Mouse (Mus musculus) neural tube, embryonic 13.5 days (tissue): ENCODE data around the gene Mrpl23. TPM values are rescaled to one million over a fixed set of nuclear protein-coding genes. Genes with fewer than 3 reads are reported as not detected.

ENCODE experiments used
- ATAC-seq: fragments of 200-750 bp; cut with Nextera tagmentation; 2 replicates; pipeline ENCODE4 v1.8.0; 2017; ENCODE audit warnings: low read depth, mild to moderate bottlenecking, moderate TSS enrichment, moderate library complexity
- H3K27ac ChIP-seq: fragments of 300-500 bp; sonication (generic); replicated peaks from 2 replicates; pipeline ENCODE4 v1.5.1; 2015; ENCODE audit warnings: moderate library complexity, mild to moderate bottlenecking, inconsistent platforms
- H3K27me3 ChIP-seq: fragments of 300-500 bp; sonication (generic); 2 replicates; pipeline ENCODE4 v1.6.1; 2015; ENCODE audit warnings: mild to moderate bottlenecking, inconsistent platforms
- H3K36me3 ChIP-seq: fragments of 300-500 bp; sonication (generic); 2 replicates; pipeline ENCODE4 v1.6.1; 2015; ENCODE audit warnings: mild to moderate bottlenecking, inconsistent platforms
- H3K4me1 ChIP-seq: fragments of 300-500 bp; sonication (generic); replicated peaks from 2 replicates; pipeline ENCODE4 v1.6.1; 2015; ENCODE audit warnings: inconsistent platforms
- H3K4me2 ChIP-seq: fragments of 300-500 bp; sonication (generic); 2 replicates; pipeline ENCODE4 v1.6.1; 2015; ENCODE audit warnings: inconsistent platforms, mild to moderate bottlenecking, moderate library complexity
- H3K4me3 ChIP-seq: fragments of 300-500 bp; sonication (generic); 2 replicates; pipeline ENCODE4 v1.5.1; 2015; ENCODE audit warnings: mild to moderate bottlenecking, inconsistent platforms
- H3K9ac ChIP-seq: fragments of 300-500 bp; sonication (generic); 2 replicates; pipeline ENCODE4 v1.6.1; 2015; ENCODE audit warnings: moderate library complexity, mild to moderate bottlenecking, inconsistent platforms
- H3K9me3 ChIP-seq: fragments of 300-500 bp; sonication (generic); 2 replicates; pipeline ENCODE4 v1.6.1; 2016; ENCODE audit warnings: inconsistent platforms
- WGBS: fragments of 180-500 bp; shearing (Covaris S2); methylation state at CpG from one replicate; pipeline ENCODE4 v1.1.7; 2015; 5-methylcytosine and 5-hydroxymethylcytosine counted together
- microRNA counts: library from miRNA; unstranded; fragments of <30 nt; microRNA quantifications from one replicate; lab custom pipeline; 2016
- microRNA-seq: library from miRNA; unstranded; fragments of <30 nt; microRNA quantifications from one replicate; pipeline ENCODE4, GENCODE M21; 2016
- polyA plus RNA-seq: library from polyadenylated mRNA; unstranded; fragments of >200 nt; fragmentation: Nextera tagmentation; extraction: Ambion mirVana; gene quantifications from 2 replicates; pipeline ENCODE4 v1.2.1, GENCODE M21; 2015

Mrpl23 gene
- polyA plus RNA-seq, 1 experiment from 2014 or later: 14.0 TPM

- Histone ChIP-seq H3K4me1 (peaks cover 17% of the 10 kb centered on the region; the same call in 1 of the 2 replicates), H3K4me3 (peak overlapping the region; percentile 34), H3K9ac (peak overlapping the region; percentile 59), H3K9me3 (no peaks in the 10 kb centered on the region; the same call in 1 of the 2 replicates), H3K36me3 (no peaks in the 10 kb centered on the region), H3K27me3 (0 out of 2 replicates have a peak, but pooled peaks cover 6% of the 10 kb centered on the region), H3K4me2 (peak overlapping the region; percentile 67), H3K27ac (no peak overlapping the region)
- WGBS: 49% methylated on average over 26 of the region's 26 CpGs
- peak; percentile 73 for ATAC-seq
Observed at GRCm38 (mm10) chr7:142580121-142580879, 47.8 kb downstream of the Mrpl23 start.

- no peak for ATAC-seq
- WGBS: 41% methylated on average over 7 of the region's 7 CpGs
- Histone ChIP-seq H3K4me1 (peaks cover 17% of the 10 kb centered on the region; the same call in 1 of the 2 replicates), H3K27me3 (0 out of 2 replicates have a peak, but pooled peaks cover 6% of the 10 kb centered on the region), H3K4me2 (peak overlapping the region; percentile 67), H3K9me3 (no peaks in the 10 kb centered on the region; the same call in 1 of the 2 replicates), H3K4me3 (no peak overlapping the region; the same call in 1 of the 2 replicates), H3K9ac (no peak overlapping the region), H3K36me3 (no peaks in the 10 kb centered on the region), H3K27ac (no peak overlapping the region)
Observed at GRCm38 (mm10) chr7:142581186-142581585, 48.7 kb downstream of the Mrpl23 start.

- no peaks in the 10 kb centered on the region for H3K36me3 ChIP-seq
- 57% methylated on average over 20 of the region's 20 CpGs for WGBS
- no peaks in the 10 kb centered on the region; the same call in 1 of the 2 replicates for H3K9me3 ChIP-seq
- H3K27ac ChIP-seq: no peak overlapping the region
- H3K4me1 ChIP-seq: peaks cover 17% of the 10 kb centered on the region; the same call in 1 of the 2 replicates
- peak overlapping the region; percentile 67 for H3K4me2 ChIP-seq
- 0 out of 2 replicates have a peak, but pooled peaks have one; percentile 16 for ATAC-seq
- no peak overlapping the region for H3K9ac ChIP-seq
- H3K27me3 ChIP-seq: 0 out of 2 replicates have a peak, but pooled peaks cover 5% of the 10 kb centered on the region
- peak overlapping the region; percentile 18 for H3K4me3 ChIP-seq
Observed at GRCm38 (mm10) chr7:142581656-142582228, 49.3 kb downstream of the Mrpl23 start.

GRCm38 (mm10) chr7:142584882-142585281, 52.4 kb downstream of the Mrpl23 start:
- H3K27ac ChIP-seq: no peak overlapping the region
- H3K27me3 ChIP-seq: no peaks in the 10 kb centered on the region
- no peak overlapping the region for H3K4me2 ChIP-seq
- H3K4me1 ChIP-seq: no peaks in the 10 kb centered on the region; the same call in 1 of the 2 replicates
- no peak overlapping the region for H3K4me3 ChIP-seq
- no peak overlapping the region for H3K9ac ChIP-seq
- ATAC-seq: no peak
- WGBS: 58% methylated on average over 1 of the region's 1 CpGs
- no peaks in the 10 kb centered on the region; the same call in 1 of the 2 replicates for H3K9me3 ChIP-seq
- no peaks in the 10 kb centered on the region for H3K36me3 ChIP-seq

- no peaks in the 10 kb centered on the region for H3K36me3 ChIP-seq
- ATAC-seq: no peak
- H3K9ac ChIP-seq: no peak overlapping the region
- H3K9me3 ChIP-seq: no peaks in the 10 kb centered on the region; the same call in 1 of the 2 replicates
- no peak overlapping the region for H3K4me3 ChIP-seq
- WGBS: 83% methylated on average over 3 of the region's 3 CpGs
- H3K27ac ChIP-seq: no peak overlapping the region
- no peaks in the 10 kb centered on the region for H3K27me3 ChIP-seq
- H3K4me1 ChIP-seq: no peaks in the 10 kb centered on the region; the same call in 1 of the 2 replicates
- H3K4me2 ChIP-seq: no peak overlapping the region
Observed at GRCm38 (mm10) chr7:142585890-142586289, 53.4 kb downstream of the Mrpl23 start.

- 84% methylated on average over 9 of the region's 9 CpGs for WGBS
- H3K27me3 ChIP-seq: no peaks in the 10 kb centered on the region
- ATAC-seq: no peak
Observed at GRCm38 (mm10) chr7:142588282-142588941, 55.9 kb downstream of the Mrpl23 start.

More at GRCm38 (mm10) chr7:142588282-142588941, 55.9 kb downstream of the Mrpl23 start:
- H3K4me3 ChIP-seq: no peak overlapping the region
- H3K9ac ChIP-seq: no peak overlapping the region
- no peaks in the 10 kb centered on the region for H3K36me3 ChIP-seq
- no peaks in the 10 kb centered on the region for H3K9me3 ChIP-seq
- no peak overlapping the region for H3K27ac ChIP-seq
- H3K4me1 ChIP-seq: no peaks in the 10 kb centered on the region; the same call in 1 of the 2 replicates
- H3K4me2 ChIP-seq: no peak overlapping the region

MicroRNAs within 50 kb of the gene (microRNA counts, 519-probe panel; counts per million panel counts)
- microRNA mmu-miR-675-3p (lab: Ali Mortazavi, UCI) (not detected), microRNA mmu-miR-675-5p (lab: Ali Mortazavi, UCI) (not detected)

Small RNA genes lying within 50 kb of the gene (microRNA-seq; reads per million reads assigned to microRNA genes)
- gene Mir675: 14.7 reads per million, percentile 31 among the genes with 10 or more reads in this experiment

Other genes with a start within 250 kb of the Mrpl23 start
- not detected in 2 replicates for gene Krtap5-1, start 235.6 kb upstream of the Mrpl23 start, polyA plus RNA-seq
- gene Krtap5-4, start 229.1 kb upstream of the Mrpl23 start, polyA plus RNA-seq: not detected in 2 replicates
- 2.5 and 3.0 TPM in 2 replicates for gene Ifitm10, start 158.9 kb upstream of the Mrpl23 start, polyA plus RNA-seq
- 1.9 TPM in 1 of 2 replicates, not detected in the other for gene Gm49369, start 150.0 kb upstream of the Mrpl23 start, polyA plus RNA-seq
- 282 and 288 TPM in 2 replicates for gene Ctsd, start 144.6 kb upstream of the Mrpl23 start, polyA plus RNA-seq
- 0.39 TPM in 1 of 2 replicates, not detected in the other for gene Syt8, start 97.8 kb upstream of the Mrpl23 start, polyA plus RNA-seq
- 2.2 and 8.9 TPM in 2 replicates for gene Tnni2, start 90.9 kb upstream of the Mrpl23 start, polyA plus RNA-seq
- 9.3 and 15.8 TPM in 2 replicates for gene Lsp1, start 71.9 kb upstream of the Mrpl23 start, polyA plus RNA-seq
- 2.4 and 8.4 TPM in 2 replicates for gene Tnnt3, start 33.9 kb upstream of the Mrpl23 start, polyA plus RNA-seq
- 203 and 254 TPM in 2 replicates for gene Igf2, start 134.1 kb downstream of the Mrpl23 start, polyA plus RNA-seq
- gene Gm49394, start 137.3 kb downstream of the Mrpl23 start, polyA plus RNA-seq: not detected in 2 replicates
- not detected in 2 replicates for gene Ins2, start 210.7 kb downstream of the Mrpl23 start, polyA plus RNA-seq